In the genomic region with DNA sequence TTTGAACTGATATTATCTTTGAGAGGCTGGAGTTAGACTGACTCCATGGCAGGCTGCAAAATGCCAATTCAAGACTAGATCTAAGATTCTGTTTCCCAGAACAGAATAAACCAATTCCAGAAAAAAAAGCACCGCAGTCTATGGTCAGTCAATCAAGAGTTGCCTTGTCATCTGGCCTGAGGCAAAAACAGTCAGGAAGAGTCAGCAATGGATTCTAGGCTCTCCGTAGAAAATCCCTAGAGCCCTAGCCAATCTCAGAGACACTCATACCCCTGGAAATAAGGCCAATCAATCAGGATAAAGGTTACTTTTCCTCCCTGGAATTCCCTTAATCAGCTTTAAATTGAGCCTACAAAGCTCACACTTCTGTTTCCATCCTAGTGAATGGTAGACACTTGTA, we compare ENCODE assay signal across 6 mouse cellular contexts.
DNase-seq lines count a peak whose midpoint lies in the region.

No protein-coding gene starts in this region.

- DNase-seq in 3134 (ENCODE audit: extremely low read depth, insufficient read length, low spot score) (peak; percentile 20), 3T3-L1 (ENCODE audit: low read depth, low spot score) (peak; percentile 91), NIH3T3 (ENCODE audit: low read depth) (peak; percentile 58)
- peak; percentile 0 for DNase-seq in brain, adult 2 months (ENCODE audit: low read depth, low spot score)
- DNase-seq in embryo, embryonic 10.5 days (ENCODE audit: low spot score): peak; percentile 1
- DNase-seq in embryo, embryonic 11 days: peak; percentile 0

Comparison
In these comparisons a context has a peak if more than half of its experiments do, and no peak if none do; other contexts are left out.
1. Peak in every context shown above with its lines: DNase-seq.
2. DNase-seq: peak in every context shown above with its lines; median percentile 91 in 3T3-L1; 58 in NIH3T3; 20 in 3134; 1 in embryo, embryonic 10.5 days; 0 in brain, adult 2 months; 0 in embryo, embryonic 11 days.